Mouse (Mus musculus) cerebellum, adult 2 months (tissue): ENCODE results near the gene Flad1. TPM values are rescaled to one million over a fixed set of nuclear protein-coding genes. Genes with fewer than 3 reads are reported as not detected.

Experiments
- DNase-seq, 2 experiments: peaks; one replicate each; pipeline ENCODE4 v3.0.0; 2021
- H3K27ac ChIP-seq: fragments of 200-500 bp; 2 replicates; pipeline ENCODE4 v1.5.1; 2012; ENCODE audit warnings: low read length, control low read depth, inconsistent platforms; ENCODE audit not compliant: insufficient read depth
- H3K27me3 ChIP-seq: fragments of 200-500 bp; 2 replicates; pipeline ENCODE4 v1.6.1; 2012; ENCODE audit warnings: inconsistent platforms, mild to moderate bottlenecking, low read length, moderate library complexity; ENCODE audit not compliant: control insufficient read depth, insufficient read depth
- H3K4me1 ChIP-seq: fragments of 200-500 bp; 2 replicates; pipeline ENCODE4 v1.6.1; 2011; ENCODE audit warnings: low read length; ENCODE audit not compliant: control insufficient read depth, insufficient read depth
- H3K4me3 ChIP-seq: fragments of 200-500 bp; replicated peaks from 2 replicates; pipeline ENCODE3; 2011; ENCODE audit warnings: mild to moderate bottlenecking, low read depth, low read length, control low read depth; ENCODE audit not compliant: insufficient read depth
- CTCF ChIP-seq: fragments of 200-500 bp; IDR thresholded peaks from 2 replicates; pipeline ENCODE4 v1.5.1; 2011; ENCODE audit warnings: low read depth, mild to moderate bottlenecking, control low read depth, low read length, moderate library complexity, borderline replicate concordance; ENCODE audit not compliant: insufficient read depth
- POLR2A ChIP-seq: fragments of 200-500 bp; IDR thresholded peaks from 2 replicates; pipeline ENCODE4 v1.6.1; 2011; ENCODE audit warnings: low read length, control low read depth, borderline replicate concordance; ENCODE audit not compliant: insufficient read depth
- WGBS: fragments of 180-500 bp; shearing (Covaris S2); methylation state at CpG from one replicate; pipeline ENCODE4 v1.1.7; 2018; 5-methylcytosine and 5-hydroxymethylcytosine counted together
- polyA plus RNA-seq: library from polyadenylated mRNA; depleted of rRNA; stranded (reverse); fragments of >200 nt; gene quantifications from 2 replicates; pipeline ENCODE4 v1.2.3, GENCODE M21; 2012

Gene Flad1
- polyA plus RNA-seq, 1 experiment, result 54.0 TPM

DNA sequence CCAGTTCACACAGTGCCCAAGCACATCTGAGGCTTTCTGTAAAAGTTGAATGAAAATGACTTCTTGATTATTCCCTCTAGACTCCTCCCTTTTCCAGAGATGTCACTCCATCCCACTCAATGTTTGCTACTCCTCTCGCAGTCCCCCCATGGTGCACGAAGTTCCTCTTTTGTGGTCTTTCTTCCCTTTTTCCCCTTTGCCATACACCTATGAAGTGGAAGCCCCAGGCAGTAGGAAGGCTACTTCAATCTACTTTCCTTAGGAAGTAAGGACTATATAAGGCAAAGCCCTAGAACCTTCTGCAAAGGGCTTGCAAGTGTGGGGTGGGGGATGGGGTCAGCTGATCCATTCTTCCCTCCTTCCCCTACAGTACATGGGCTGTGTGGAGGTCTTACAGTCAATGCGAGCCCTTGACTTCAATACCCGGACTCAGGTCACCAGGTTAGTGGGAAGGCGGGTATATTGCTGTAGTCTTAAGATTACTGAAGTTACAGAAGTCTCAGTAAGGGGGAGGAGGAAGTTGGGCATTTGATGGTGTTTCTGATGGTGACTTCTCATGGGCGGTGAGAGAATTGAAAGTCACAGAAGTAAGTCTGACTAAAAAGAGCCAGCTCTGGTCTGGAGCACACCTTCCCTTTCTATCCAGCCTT is 11.0 kb upstream of the Flad1 start:
- no peak overlapping the region for H3K4me3 ChIP-seq
- no peaks in the 10 kb centered on the region for H3K27me3 ChIP-seq
- WGBS, result 82% methylated on average over 6 of the region's 6 CpGs
- H3K4me1 ChIP-seq, result 0 out of 2 replicates have a peak, but pooled peaks cover 7% of the 10 kb centered on the region
- H3K27ac ChIP-seq, result no peak overlapping the region
- no peak for TF ChIP-seq POLR2A
- no peak for TF ChIP-seq CTCF
- DNase-seq, result no peak

DNA sequence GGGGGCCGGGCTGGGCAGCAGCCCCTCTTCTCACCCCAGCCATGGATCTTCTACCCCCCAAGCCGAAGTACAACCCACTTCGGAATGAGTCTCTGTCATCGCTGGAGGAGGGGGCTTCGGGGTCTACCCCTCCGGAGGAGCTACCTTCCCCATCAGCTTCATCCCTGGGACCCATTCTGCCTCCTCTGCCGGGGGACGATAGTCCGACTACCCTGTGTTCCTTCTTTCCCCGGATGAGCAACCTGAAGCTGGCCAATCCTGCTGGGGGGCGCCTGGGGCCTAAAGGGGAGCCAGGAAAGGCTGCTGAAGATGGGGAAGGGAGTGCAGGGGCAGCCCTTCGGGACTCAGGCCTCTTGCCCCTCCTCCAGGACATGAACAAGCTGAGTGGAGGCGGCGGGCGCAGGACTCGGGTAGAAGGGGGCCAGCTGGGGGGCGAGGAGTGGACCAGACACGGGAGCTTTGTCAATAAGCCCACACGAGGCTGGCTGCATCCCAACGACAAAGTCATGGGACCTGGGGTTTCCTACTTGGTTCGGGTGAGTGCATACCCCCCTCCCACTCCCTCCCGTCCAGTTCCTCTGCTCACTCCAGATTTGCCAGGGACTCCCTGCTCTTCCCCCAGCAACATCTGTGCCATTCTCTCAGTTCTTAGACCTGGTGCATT is 10.3 kb upstream of the Flad1 start:
- TF ChIP-seq CTCF (no peak), POLR2A (no peak)
- DNase-seq, result no peak
- 0 out of 2 replicates have a peak, but pooled peaks cover 7% of the 10 kb centered on the region for H3K4me1 ChIP-seq
- H3K27ac ChIP-seq, result no peak overlapping the region
- 17% methylated on average over 22 of the region's 22 CpGs for WGBS
- H3K4me3 ChIP-seq, result peak overlapping the region; percentile 37
- H3K27me3 ChIP-seq, result no peaks in the 10 kb centered on the region

DNA sequence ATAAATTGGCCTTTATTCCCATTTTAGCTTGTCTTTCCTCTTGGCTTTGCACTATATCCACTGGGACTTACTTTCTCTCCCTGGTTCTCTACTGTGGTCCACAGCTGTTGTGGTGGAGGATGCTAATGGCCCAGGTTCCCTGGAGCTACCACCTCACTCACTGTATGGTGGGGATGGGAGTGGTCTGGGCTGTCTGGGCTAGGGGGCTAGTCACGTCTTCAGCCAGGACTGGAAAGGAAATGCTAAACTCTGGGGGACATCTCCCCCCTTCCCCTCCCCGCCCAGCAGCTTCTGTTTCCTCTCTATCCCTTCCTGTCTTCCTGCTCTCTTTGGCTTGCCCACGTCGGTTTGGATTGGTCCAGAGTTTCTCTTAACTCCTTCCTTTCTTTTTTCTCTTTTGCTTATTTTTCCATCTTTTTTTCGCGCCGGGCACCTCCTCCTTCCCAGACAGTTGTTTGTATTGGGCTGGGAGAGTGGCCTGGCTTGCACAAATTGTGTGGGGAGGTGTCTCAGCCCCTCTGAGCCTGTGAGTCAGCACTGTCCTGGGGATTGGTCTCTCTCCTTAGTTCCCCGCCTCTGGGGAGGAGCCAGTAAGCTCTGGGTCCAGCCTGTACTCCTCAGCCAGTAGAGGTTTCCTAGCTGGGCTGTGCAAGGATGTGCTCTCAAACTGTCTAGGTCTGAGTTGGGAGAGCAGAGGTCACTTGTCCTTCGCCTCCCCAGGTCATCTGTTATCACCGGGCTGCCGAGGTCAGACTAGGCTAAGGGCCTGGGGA is 9.5 kb upstream of the Flad1 start:
- Histone ChIP-seq H3K27ac (no peak overlapping the region), H3K4me3 (peak overlapping the region; percentile 28), H3K4me1 (0 out of 2 replicates have a peak, but pooled peaks cover 7% of the 10 kb centered on the region), H3K27me3 (no peaks in the 10 kb centered on the region)
- 12% methylated on average over 11 of the region's 11 CpGs for WGBS
- TF ChIP-seq CTCF (no peak), POLR2A (peak; percentile 34; the same call in 1 of the 2 replicates)
- peak; percentile 57 to 69 for DNase-seq

DNA sequence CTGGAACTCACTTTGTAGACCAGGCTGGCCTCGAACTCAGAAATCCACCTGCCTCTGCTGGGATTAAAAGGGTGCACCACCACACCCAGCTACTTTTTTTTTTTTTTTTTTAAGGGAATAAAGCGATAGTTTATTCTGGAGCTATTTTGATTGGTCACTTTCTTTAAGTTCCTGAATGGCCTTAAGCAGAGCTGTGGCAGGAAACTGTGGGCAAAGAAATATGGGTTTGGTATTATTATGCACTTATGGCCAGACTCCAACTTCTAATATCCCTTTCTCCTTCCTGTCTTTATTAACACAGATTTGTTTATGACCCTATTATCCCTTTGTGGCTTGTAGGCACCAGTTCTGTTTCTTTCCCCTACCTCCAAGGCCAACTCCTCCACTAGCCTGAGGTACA is 8.8 kb upstream of the Flad1 start:
- TF ChIP-seq CTCF, result no peak
- TF ChIP-seq POLR2A, result no peak
- DNase-seq, result no peak
- WGBS, result 83% methylated on average over 2 of the region's 2 CpGs
- 0 out of 2 replicates have a peak, but pooled peaks cover 7% of the 10 kb centered on the region for H3K4me1 ChIP-seq
- no peaks in the 10 kb centered on the region for H3K27me3 ChIP-seq
- H3K4me3 ChIP-seq, result no peak overlapping the region
- no peak overlapping the region for H3K27ac ChIP-seq

DNA sequence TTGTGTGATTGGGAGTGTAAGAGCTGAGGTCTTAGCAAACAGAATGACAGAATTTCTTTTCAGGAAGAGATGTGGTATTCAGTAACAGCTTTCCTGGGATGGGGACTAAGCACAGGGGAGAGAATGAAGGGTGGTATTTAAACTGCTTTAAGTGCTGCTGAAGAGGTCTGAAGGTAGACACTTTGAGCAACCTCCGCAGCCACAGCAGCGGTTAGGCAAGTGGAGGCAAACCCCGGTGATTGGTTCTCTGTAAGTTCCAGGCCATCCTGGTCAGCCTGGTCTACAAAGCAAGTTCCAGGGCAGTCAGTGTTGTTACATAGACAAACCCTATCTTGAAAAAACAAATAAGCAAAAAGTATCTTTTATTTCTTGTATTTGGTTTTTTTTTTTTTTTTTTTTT is 8.3 kb upstream of the Flad1 start:
- DNase-seq, result no peak
- Histone ChIP-seq H3K27ac (no peak overlapping the region), H3K4me3 (no peak overlapping the region), H3K27me3 (no peaks in the 10 kb centered on the region), H3K4me1 (0 out of 2 replicates have a peak, but pooled peaks cover 7% of the 10 kb centered on the region)
- no peak for TF ChIP-seq CTCF
- TF ChIP-seq POLR2A, result no peak
- 71% methylated on average over 3 of the region's 3 CpGs for WGBS

DNA sequence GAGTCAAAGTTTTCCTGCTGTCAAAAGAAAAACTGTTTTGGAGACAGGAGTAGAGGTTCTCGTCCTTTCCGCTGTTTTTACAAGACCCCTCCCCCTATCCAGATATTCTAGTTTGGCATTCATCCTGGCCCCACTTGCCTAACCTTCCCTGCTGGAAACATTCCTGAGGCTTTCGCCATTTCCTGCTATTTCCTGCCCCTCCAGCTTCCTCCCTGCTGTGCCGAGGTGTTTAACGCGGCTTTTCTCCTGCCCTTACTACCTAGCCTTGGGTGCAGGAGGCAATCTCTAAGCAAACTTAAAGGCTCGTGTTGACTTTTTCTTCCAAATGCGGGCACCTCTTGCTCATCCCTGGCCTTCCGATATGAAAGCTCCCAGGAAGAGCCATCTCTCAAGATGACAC is 7.9 kb upstream of the Flad1 start:
- H3K27me3 ChIP-seq, result no peaks in the 10 kb centered on the region
- TF ChIP-seq CTCF (no peak), POLR2A (no peak)
- 10% methylated on average over 9 of the region's 9 CpGs for WGBS
- no peak overlapping the region for H3K4me3 ChIP-seq
- 0 out of 2 replicates have a peak overlapping the region, but pooled peaks have one; percentile 11 for H3K27ac ChIP-seq
- 0 out of 2 replicates have a peak, but pooled peaks cover 7% of the 10 kb centered on the region for H3K4me1 ChIP-seq
- no peak for DNase-seq

DNA sequence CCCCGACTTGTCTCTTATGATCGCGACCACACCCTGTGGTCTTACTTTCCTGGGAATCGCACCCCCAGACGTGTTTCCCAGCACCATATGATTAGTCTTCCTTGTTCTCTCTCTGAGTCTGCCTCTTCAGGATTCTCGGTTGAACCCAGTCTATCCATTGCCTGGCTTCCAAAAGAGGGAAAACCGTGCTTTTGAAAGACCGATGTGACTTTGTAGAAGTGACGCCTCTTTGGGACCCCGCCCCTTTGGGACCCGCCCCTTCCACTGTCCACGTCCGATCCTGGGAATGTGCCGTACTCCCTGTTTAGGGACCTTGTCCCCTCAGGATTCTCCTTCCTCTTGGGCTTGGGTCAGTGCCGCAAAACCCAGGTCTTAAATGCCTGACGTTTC is 7.2 kb upstream of the Flad1 start:
- WGBS, result under 1% methylated on average over 16 of the region's 16 CpGs
- peak overlapping the region; percentile 74 for H3K4me3 ChIP-seq
- H3K27me3 ChIP-seq, result no peaks in the 10 kb centered on the region
- H3K27ac ChIP-seq, result 0 out of 2 replicates have a peak overlapping the region, but pooled peaks have one; percentile 11
- TF ChIP-seq POLR2A (no peak), CTCF (no peak)
- DNase-seq, result peak in 1 of 2 experiments; percentile 39
- H3K4me1 ChIP-seq, result 0 out of 2 replicates have a peak, but pooled peaks cover 7% of the 10 kb centered on the region
